Mouse (Mus musculus) CD4-positive, CD25-positive, alpha-beta regulatory T cell, adult 2 months (primary cell): ENCODE measurements at regions not wholly inside any gene's neighbourhood (a gene's known extent, or its start where the extent isn't known, plus 50 kb on each side); places are given as distances from the start of the nearest gene placed in this dataset.

Experiments
- DNase-seq: peaks from one replicate; pipeline ENCODE4 v3.0.0-alpha.2; 2012; ENCODE audit warnings: low read depth, low spot score

DNA sequence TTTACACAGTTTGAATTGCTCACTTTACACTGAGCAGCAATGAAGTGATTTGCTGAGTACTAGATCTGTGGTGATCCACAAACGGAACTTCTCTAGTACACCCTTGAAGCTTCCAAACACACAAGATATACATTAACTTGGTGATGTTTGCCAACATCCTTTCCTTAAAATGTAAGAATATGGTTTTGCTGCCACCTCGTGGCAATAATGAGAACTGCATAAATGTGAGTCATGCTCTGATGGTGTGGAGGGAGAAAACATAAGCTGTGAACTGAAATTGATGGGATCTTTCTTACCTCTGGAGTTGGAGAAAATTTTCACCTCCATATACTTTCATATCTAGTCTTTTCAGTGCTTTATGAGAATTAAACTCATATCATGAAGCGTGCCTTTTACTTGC is 51.6 kb downstream of the Bex3 start:
- peak; percentile 68 for DNase-seq

DNA sequence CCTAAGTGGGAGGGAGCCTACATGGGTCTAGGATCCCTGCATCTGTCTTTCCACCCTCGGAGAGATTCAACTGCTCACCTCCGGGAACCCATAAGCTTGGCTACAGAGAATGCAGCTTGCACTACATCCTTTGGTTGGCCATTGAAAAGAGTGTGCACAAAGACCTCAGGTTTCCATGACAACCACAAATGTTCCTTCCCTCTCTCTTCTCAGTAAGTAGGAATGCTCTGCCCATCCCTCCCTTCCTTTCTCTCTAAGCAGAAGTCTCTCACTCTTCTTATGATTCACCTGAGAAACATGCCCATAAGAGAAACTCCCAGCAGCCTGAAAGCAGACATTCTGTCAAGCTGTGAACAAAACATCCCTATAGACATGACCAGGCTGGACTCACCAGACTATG is 95.8 kb downstream of the Bex3 start:
- DNase-seq = no peak
